Mouse (Mus musculus): Measurements from ENCODE around the gene Cdc42se1. TPM values are rescaled to one million over a fixed set of nuclear protein-coding genes. Genes with fewer than 3 reads are reported as not detected.

Cdc42se1 gene
- total and polyA plus RNA-seq, 3 experiments = 341 to 472 TPM; not detected in 1

GRCm38 (mm10) chr3:95246465-95247231, 18.1 kb downstream of the Cdc42se1 start:
- peaks cover 25 to 32% of the 10 kb centered on the region in 2 experiments for H3K4me1 ChIP-seq (ENCODE audit: control insufficient read depth in 1 of 2, insufficient read depth in 2 of 2, low read length in 2 of 2)
- DNase-seq (ENCODE audit: low read depth, low spot score) = peak; percentile 100
- TF ChIP-seq POLR2A (IDR thresholded peaks at IDR 0.05; ENCODE audit: control insufficient read depth in 1 of 2, insufficient read depth in 1 of 2, low read depth in 1 of 2, low read length in 2 of 2, poor library complexity in 1 of 2) = peak in 1 of 2 experiments; percentile 63; a peak in 2 of 4 replicates
- TF ChIP-seq EP300 (IDR thresholded peaks at IDR 0.05; ENCODE audit: low read depth in 1 of 2, low read length in 2 of 2) = peak; percentile 73 to 75; a peak in 2 of 4 replicates
- no peak for TF ChIP-seq ZNF384 (IDR thresholded peaks at IDR 0.05; ENCODE audit: low read depth, low read length)
- TF ChIP-seq GABPA (IDR thresholded peaks at IDR 0.05; ENCODE audit: low read depth, low read length) = peak; percentile 93
- no peak; the same call in 1 of the 2 replicates for TF ChIP-seq NRF1 (IDR thresholded peaks at IDR 0.05; ENCODE audit: insufficient read depth, low read depth, low read length, poor library complexity, severe bottlenecking)
- TF ChIP-seq ETS1 (IDR thresholded peaks at IDR 0.05; ENCODE audit: low read depth, low read length) = peak; percentile 89
- no peak for TF ChIP-seq CHD2 (IDR thresholded peaks at IDR 0.05; ENCODE audit: low read length)
- TF ChIP-seq MAZ (IDR thresholded peaks at IDR 0.05; ENCODE audit: low read depth, low read length) = peak; percentile 74
- TF ChIP-seq RAD21 (IDR thresholded peaks at IDR 0.05; ENCODE audit: low read depth, low read length) = no peak
- peak; percentile 88; the same call in 1 of the 2 replicates for TF ChIP-seq MXI1 (IDR thresholded peaks at IDR 0.05; ENCODE audit: low read depth, low read length)
- peak; percentile 54 for TF ChIP-seq TAL1 (IDR thresholded peaks at IDR 0.05; ENCODE audit: low read length)
- TF ChIP-seq POLR2AphosphoS5 (IDR thresholded peaks at IDR 0.05; ENCODE audit: borderline replicate concordance, low read depth, low read length) = no peak
- peak; percentile 97 for TF ChIP-seq TBP (IDR thresholded peaks at IDR 0.05; ENCODE audit: low read depth, low read length)
- TF ChIP-seq SIN3A (IDR thresholded peaks at IDR 0.05; ENCODE audit: low read length) = peak; percentile 75
- TF ChIP-seq KAT2A (conservative IDR thresholded peaks at IDR 0.05; ENCODE audit: low read depth, low read length) = no peak
- TF ChIP-seq BHLHE40 (IDR thresholded peaks at IDR 0.05; ENCODE audit: borderline replicate concordance, low read depth, low read length) = peak; percentile 41
- TF ChIP-seq SMC3 (IDR thresholded peaks at IDR 0.05; ENCODE audit: low read depth, low read length) = no peak; the same call in 1 of the 2 replicates
- TF ChIP-seq MYB (IDR thresholded peaks at IDR 0.05; ENCODE audit: low read depth, low read length) = peak; percentile 52
- TF ChIP-seq MYC (IDR thresholded peaks at IDR 0.05; ENCODE audit: low read depth, low read length) = 0 out of 2 replicates have a peak, but pooled peaks have one; percentile 68
- no peak for TF ChIP-seq USF2 (IDR thresholded peaks at IDR 0.05; ENCODE audit: borderline replicate concordance in 1 of 2, insufficient read depth in 1 of 2, low read depth in 1 of 2, low read length in 2 of 2)
- peak; percentile 69 for TF ChIP-seq GATA1 (IDR thresholded peaks at IDR 0.05; ENCODE audit: low read depth, low read length)
- peak; percentile 14 for TF ChIP-seq HCFC1 (IDR thresholded peaks at IDR 0.05; ENCODE audit: low read depth, low read length)
- TF ChIP-seq CTCF (IDR thresholded peaks at IDR 0.05 in 2 of 3, conservative IDR thresholded peaks at IDR 0.05 in 1 of 3; ENCODE audit: control insufficient read depth in 1 of 3, insufficient read depth in 1 of 3, low read depth in 2 of 3, low read length in 3 of 3, poor library complexity in 1 of 3, severe bottlenecking in 1 of 3) = no peak
- no peak for TF ChIP-seq NELFE (IDR thresholded peaks at IDR 0.05; ENCODE audit: low read depth, low read length)
- TF ChIP-seq POLR2AphosphoS2 (IDR thresholded peaks at IDR 0.05; ENCODE audit: low read length) = peak; percentile 80
- TF ChIP-seq USF1 (IDR thresholded peaks at IDR 0.05; ENCODE audit: low read depth, low read length) = no peak
- no peak for TF ChIP-seq UBTF (IDR thresholded peaks at IDR 0.05; ENCODE audit: borderline replicate concordance, insufficient read depth, low read depth, low read length)
- peak; percentile 74 for TF ChIP-seq TCF12 (IDR thresholded peaks at IDR 0.05; ENCODE audit: low read depth, low read length)
- TF ChIP-seq ZKSCAN1 (IDR thresholded peaks at IDR 0.05; ENCODE audit: low read depth, low read length) = no peak
- TF ChIP-seq MAX (IDR thresholded peaks at IDR 0.05; ENCODE audit: low read length) = peak; percentile 54; the same call in 1 of the 2 replicates
- peak; percentile 30; the same call in 1 of the 2 replicates for TF ChIP-seq MEF2A (IDR thresholded peaks at IDR 0.05; ENCODE audit: extremely low read depth, insufficient replicate concordance, low read depth, low read length, poor library complexity, severe bottlenecking)
- peak; percentile 20; the same call in 1 of the 2 replicates for TF ChIP-seq ZC3H11A (IDR thresholded peaks at IDR 0.05; ENCODE audit: low read depth, low read length)
- TF ChIP-seq MAFK (IDR thresholded peaks at IDR 0.05; ENCODE audit: borderline replicate concordance, low read depth, low read length) = peak; percentile 98
- no peak for TF ChIP-seq ELF1 (IDR thresholded peaks at IDR 0.05; ENCODE audit: low read depth, low read length)
- peak; percentile 77 for TF ChIP-seq JUND (IDR thresholded peaks at IDR 0.05; ENCODE audit: low read depth, low read length)

More at GRCm38 (mm10) chr3:95246465-95247231, 18.1 kb downstream of the Cdc42se1 start:
- no peaks in the 10 kb centered on the region for H3K27me3 ChIP-seq (ENCODE audit: control insufficient read depth in 1 of 2, insufficient read depth in 2 of 2, low read length in 2 of 2)
- H3K4me3 ChIP-seq (ENCODE audit: control insufficient read depth in 1 of 2, insufficient read depth in 1 of 2, low read depth in 2 of 2, low read length in 2 of 2) = no peak overlapping the region
- H3K27ac ChIP-seq (ENCODE audit: control insufficient read depth, low read depth, low read length) = peak overlapping the region; percentile 92
- H3K9ac ChIP-seq (ENCODE audit: control insufficient read depth, low read depth, low read length, poor library complexity, severe bottlenecking) = peak overlapping the region; percentile 58
- H3K79me2 ChIP-seq (ENCODE audit: control insufficient read depth, insufficient read depth, low read length, poor library complexity) = no peaks in the 10 kb centered on the region
- H3K36me3 ChIP-seq (ENCODE audit: control insufficient read depth in 1 of 2, insufficient read depth in 2 of 2, low read length in 2 of 2) = peaks cover 0 to 25% of the 10 kb centered on the region in 2 experiments; a peak in 2 of 4 replicates
- no peaks in the 10 kb centered on the region for H3K9me3 ChIP-seq (replicated peaks; ENCODE audit: insufficient read depth, low read length)
